Mouse (Mus musculus) cerebellum, adult 9-10 months (tissue): ENCODE data around the gene Bcas3.

Experiments used
- DNase-seq: peaks from one replicate; pipeline ENCODE4 v3.0.0; 2022

Gene Bcas3

DNA sequence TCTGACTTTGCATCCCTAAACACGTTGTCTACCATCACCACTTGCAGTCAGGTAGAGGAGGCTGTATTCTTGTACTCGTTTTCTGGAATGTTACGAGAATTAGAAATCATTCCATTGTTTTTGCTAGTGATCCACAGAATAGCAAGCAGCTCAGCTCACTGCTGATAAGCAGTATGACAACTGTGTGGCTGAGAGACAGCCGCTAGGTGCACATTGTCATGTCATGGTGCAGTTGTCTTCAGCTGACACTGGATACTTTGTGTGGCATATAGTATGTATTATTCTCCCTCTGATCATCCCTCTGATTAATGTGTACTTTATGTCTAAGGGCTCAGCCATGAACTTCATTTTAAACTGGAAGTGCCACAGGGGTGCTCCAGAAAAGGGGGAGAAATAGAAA lies 190.3 kb downstream of the Bcas3 start:
- no peak for DNase-seq

- no peak for DNase-seq
Observed at GRCm38 (mm10) chr11:85545602-85546001, 192.6 kb downstream of the Bcas3 start.

GRCm38 (mm10) chr11:85547966-85548365 lies 195.0 kb downstream of the Bcas3 start:
- no peak for DNase-seq

DNA sequence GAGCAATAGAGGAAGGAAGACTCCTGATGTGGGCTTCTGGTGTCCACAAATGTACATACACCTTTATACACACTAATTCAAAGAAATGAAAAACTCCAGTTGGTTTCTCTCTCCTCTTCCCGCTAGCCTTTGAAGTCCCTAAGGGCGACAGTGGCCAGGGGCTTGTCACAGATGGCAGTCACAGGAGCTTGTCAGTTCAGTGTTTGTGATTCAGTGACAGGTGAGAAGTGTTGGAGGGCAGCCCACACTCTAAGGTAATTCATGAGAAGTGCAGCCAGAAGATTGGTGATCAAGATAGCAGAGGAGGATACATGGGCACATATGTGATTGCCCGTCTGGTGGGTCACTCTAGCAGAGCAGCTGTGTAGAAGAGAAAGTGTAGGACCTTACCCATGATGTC lies 196.7 kb downstream of the Bcas3 start:
- DNase-seq, result no peak

GRCm38 (mm10) chr11:85555066-85555465 lies 202.1 kb downstream of the Bcas3 start:
- no peak for DNase-seq

DNA sequence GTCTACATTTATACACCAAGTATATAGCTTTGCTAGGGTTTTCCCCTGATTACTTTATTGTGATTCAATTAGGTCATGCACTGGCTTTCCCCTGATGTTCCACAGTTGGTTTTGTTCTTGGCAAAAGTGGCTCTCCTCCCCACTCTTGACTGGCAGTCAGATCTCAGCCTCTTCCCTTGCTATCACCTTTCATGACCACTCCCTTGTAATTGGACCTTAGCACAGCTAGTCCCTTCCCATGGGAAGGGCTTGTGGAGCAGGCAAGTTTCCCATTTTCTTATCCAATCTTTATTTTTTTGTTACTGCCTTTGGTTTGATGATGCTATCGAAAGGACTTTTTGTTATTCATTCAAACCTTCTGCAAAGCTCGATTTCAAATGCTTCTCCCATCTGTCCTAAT lies 202.8 kb downstream of the Bcas3 start:
- no peak for DNase-seq

DNA sequence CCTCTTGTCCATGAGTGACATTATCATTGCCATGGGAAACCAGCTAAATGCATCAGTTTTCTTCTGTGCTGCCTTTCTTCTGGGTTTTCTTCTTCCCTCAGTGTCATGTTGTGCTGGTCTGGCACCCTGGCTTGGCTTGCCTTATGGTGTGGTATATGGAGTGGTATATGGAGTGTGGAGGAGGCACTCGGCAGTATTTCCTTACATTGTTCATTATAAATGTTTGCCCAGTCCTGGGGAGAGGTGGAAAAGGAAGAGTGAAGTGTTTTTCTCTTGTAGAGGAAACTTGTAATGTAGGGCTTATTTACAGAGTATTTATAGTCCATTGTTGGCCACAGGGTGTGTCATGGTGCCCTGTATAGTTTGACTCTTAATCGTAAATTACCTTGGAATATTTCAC lies 212.1 kb downstream of the Bcas3 start:
- no peak for DNase-seq

DNA sequence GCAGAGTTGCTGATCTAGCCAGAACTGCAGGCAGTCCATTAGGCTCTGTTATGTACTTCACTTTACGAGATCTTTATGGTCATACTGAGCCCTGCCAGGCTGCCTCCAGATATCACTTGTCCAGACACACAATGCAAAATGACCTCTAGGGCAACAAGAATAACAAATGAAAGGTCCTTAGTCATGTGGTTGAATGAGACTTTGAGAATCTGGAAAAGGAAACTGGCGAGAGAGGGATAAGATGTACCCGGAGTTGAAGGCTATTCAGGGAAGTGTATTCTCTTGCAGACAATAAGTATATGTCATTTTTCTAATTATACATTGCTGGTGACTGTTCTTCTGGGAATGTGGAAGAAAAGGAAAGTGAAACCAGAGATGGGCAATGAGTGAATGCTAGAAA lies 218.1 kb downstream of the Bcas3 start:
- no peak for DNase-seq

- no peak for DNase-seq
Observed at GRCm38 (mm10) chr11:85571936-85572335, 219.0 kb downstream of the Bcas3 start.

DNA sequence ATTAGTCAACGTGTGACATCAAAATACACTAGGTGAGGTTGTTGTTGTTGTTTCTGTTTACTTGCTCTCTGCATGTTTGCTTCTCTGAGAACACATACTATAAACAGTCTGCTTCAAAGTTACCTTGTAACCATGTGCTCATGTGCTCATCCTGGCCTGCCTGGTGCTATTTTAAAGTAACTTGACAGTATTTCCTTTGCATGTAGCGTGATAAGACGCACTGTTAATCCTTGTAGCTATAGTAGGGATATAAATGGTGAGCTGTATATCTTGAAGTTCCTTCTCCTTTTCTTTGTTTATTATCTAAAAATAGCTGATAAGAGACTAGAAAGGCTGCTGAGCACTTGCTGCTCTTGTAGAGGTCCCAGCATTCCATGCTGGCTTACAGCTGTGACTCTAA lies 219.6 kb downstream of the Bcas3 start:
- no peak for DNase-seq

DNA sequence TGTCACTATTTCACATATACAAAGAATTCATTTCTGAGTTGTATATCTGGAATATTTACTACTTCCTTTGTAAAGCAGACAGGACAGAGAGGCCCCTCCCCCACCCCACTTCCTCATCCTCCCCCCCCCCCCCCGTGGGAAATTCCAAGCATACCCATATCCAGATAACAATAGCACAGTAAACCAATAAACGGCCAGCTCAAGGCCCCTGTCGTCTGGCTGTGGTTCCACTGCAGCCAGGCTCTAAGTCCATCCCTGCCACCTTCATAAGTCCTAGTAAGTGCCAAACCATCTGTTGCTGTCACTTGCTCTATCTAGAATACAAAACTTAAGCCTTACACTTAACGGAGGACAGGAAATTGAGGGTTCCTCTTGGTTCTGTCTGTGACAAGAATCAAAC lies 221.5 kb downstream of the Bcas3 start:
- no peak for DNase-seq

DNA sequence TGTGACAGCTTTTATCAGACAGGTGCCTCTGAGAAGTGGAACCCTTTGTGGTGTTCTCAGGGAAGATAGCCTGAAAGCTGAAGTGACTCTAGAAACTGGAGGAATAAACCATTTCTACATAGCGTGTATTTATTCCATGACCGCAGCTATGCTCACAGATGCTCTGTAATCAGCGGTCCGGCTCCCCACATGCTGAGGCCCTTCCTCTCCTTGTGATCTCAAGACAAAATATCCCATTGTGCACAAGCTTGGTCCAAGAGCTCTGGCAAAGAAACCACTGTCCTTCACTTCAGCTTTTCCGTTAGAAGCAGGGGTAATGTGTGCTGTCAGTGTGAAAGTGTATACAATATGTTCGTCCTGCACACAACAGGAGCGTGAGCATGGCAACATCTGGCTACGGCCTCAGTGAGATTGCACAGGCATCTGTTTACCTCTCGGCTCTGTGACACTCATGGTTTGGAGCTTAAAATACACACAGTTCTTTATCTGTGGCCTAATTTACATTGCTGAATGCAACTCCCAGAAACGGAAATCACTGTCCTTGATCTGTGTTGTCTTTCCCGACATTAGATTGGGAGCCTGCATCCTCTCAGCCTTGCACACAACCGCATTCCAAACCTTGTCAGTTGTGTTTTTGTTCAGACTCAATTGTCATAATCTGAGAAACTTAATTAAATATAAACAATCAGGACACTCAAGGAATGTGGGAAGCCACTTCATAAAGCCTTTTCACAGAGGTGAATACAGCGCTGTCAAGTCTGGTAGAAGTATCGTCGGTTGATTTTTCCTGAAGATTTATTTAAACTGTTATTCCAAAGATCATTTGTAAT lies 225.1 kb downstream of the Bcas3 start:
- DNase-seq, result no peak

GRCm38 (mm10) chr11:85584086-85584485 lies 231.1 kb downstream of the Bcas3 start:
- no peak for DNase-seq

GRCm38 (mm10) chr11:85593636-85594035 lies 240.7 kb downstream of the Bcas3 start:
- no peak for DNase-seq

GRCm38 (mm10) chr11:85599251-85599650 lies 246.3 kb downstream of the Bcas3 start:
- DNase-seq, result no peak

GRCm38 (mm10) chr11:85603546-85604322 lies 250.8 kb downstream of the Bcas3 start:
- no peak for DNase-seq

- DNase-seq, result peak; percentile 52
Observed at GRCm38 (mm10) chr11:85609303-85609940, 256.5 kb downstream of the Bcas3 start.

DNA sequence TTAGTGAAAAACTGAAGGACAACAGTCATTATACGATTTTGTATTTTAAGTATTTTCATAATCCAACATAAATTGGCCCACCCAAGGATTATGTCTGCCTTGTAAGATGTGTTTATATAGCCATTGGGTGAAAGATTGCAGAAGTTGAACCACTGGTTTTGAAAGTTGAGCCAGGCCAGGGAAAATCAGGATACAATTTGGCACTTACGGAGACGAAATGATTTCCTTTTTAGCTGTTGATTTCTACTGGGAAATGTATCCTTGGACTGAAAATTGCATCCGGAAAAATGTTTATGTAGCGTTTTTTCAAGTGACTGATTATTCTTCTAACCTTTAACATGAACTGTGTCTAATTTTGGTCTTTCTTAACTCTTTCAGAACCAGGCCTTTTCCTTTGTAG lies 260.1 kb downstream of the Bcas3 start:
- DNase-seq, result no peak

DNA sequence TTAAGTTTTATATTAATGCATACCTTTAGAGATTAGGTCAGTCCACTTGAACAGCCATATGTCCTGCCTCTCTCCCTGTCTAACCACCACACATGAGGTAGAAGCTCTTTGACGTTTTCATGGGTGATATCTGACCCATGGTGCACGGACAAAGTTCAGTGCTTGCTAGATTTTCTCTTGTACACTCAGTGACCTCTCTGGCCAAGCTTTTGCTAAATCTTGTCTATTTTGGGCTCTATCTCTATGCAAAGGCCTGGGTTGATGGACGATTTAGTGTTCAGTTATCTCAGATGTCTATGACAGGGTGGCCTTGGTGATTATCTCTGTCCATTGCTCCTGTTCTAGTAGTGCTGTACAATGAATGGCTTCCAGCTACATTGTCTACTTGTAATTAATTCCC lies 260.6 kb downstream of the Bcas3 start:
- no peak for DNase-seq

DNA sequence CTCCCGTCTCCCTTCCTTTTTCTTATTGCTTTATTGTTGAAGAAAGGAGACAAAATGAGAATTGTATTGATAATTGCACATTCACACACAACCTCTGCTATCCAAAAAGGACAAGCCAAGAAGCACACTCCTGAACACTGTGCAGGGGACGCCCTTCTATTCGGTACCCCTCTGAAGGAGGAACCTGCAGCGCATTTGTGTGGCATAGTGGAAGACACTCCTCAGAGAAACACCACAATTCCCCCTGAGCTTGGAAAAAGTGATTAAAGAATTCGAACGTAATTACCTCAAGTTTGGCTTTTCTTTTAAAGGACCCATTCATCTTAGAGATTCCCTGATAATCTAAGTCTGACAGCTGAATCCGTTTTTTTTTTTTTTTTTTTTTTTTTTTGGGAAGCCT lies 261.5 kb downstream of the Bcas3 start:
- no peak for DNase-seq

DNA sequence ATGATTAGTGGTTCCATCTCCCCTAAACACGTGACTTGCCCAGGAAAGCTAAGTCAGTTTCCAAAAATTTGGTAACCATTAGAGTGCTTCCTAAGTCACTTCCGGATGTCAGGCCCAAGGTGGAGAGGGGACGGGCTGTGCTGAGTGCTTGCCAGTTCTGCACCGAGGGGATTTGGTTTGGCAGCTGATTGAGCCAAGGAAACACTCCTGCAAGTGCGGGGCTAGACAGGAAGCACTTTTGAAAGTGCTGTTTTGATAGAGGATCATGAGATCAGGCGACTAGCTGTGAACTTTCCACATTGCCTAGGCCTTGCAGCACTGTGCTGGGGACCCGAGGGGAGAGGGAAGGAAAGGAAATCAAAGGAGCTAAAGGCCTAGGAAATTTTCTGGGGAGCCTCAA lies 262.5 kb downstream of the Bcas3 start:
- no peak for DNase-seq

DNA sequence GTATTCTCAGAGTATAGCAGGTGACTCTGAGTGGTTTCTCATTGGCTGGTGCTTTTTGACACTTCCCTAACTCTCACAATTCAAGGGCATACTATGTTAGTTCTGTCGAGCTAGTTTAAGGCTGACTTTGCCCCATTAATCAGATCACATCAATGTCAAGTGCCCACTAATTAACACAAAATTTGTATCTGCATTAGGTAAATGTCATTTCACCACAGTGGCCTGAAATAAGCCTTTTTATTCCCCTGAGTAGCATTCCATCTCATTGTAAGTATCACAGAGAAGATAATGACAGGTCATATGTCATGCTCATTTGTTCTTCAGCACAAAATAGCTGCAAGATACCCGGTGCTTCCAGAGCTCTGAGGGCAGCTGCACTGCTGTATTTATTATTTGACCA lies 268.5 kb downstream of the Bcas3 start:
- no peak for DNase-seq

DNA sequence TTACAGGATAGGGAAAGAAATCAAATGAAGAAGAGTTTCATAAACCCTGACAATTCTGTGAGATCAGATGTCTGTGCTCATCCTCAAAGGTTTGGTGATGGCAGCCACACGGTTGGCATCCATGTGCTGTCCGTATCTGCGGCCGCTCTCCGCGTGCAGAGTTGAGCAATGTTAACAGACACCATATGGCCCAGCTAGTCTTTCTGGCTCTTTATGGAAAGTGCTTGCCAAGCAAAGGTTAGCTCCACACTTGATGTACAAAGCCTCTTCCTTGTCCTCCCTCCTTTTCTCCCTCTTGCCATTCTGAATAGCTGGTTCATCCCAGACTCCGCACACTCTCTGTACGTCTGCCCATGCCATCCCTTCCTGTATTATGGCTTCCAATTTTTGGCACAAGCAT lies 269.0 kb downstream of the Bcas3 start:
- peak; percentile 80 for DNase-seq

- DNase-seq, result no peak
Observed at GRCm38 (mm10) chr11:85625206-85625605, 272.2 kb downstream of the Bcas3 start.
